ENCODE assay signal across 16 mouse cellular contexts in the genomic region with DNA sequence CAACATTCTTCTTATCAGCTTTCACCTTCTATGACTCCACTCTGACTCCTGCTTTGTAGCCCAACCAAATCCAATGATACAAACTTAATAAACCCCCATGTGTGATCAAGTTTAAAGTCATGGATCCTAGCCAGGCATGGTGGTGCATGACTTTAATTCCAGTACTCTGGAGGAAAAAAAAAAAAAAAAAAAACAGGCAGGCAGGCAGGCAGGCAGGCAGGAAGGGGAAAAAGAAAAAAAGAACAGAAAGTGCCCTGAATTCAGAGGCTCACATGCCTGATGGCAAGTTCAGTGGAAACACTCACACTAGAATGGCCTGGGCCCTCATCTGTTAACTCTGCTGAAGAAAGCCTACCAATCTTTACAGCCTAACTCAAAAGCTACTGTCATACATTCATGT. TPM values are rescaled to one million over a fixed set of nuclear protein-coding genes. Genes with fewer than 3 reads are reported as not detected.
DNase-seq lines count a peak whose midpoint lies in the region; ATAC-seq and TF ChIP-seq lines count a peak whose summit lies in the region.
"Had no signal": no experiment of that assay in that cellular context is flagged by ENCODE, and none has a peak within 500 bp of the region (broad histone marks: within the 10 kb centered on the region; RNA-seq: fewer than 3 reads in every experiment).

No protein-coding gene starts in this region.

- TF ChIP-seq CTCF in G1E (IDR thresholded peaks at IDR 0.05; ENCODE audit: low read depth, low read length), result no peak
- TF ChIP-seq CTCF in liver, postnatal 0 days (IDR thresholded peaks at IDR 0.05; ENCODE audit: low read depth), result no peak

- H3K9me3 ChIP-seq in intestine, embryonic 14.5 days (ENCODE audit: control insufficient read depth, low read length), result no peaks in the 10 kb centered on the region
- H3K9me3 ChIP-seq in intestine, embryonic 15.5 days, result no peaks in the 10 kb centered on the region
- H3K9me3 ChIP-seq in G1E (replicated peaks), result no peaks in the 10 kb centered on the region
- no peaks in the 10 kb centered on the region for H3K9me3 ChIP-seq in liver, postnatal 0 days (ENCODE audit: low read length)

- no peak overlapping the region for H3K27ac ChIP-seq in intestine, embryonic 14.5 days (ENCODE audit: low read depth)
- H3K27ac ChIP-seq in intestine, embryonic 15.5 days, result no peak overlapping the region
- H3K27ac ChIP-seq in brown adipose tissue, adult 24 weeks (replicated peaks; ENCODE audit: low read depth, low read length), result peak overlapping the region; percentile 36; the same call in 1 of the 2 replicates
- peak overlapping the region; percentile 80 for H3K27ac ChIP-seq in liver, postnatal 0 days (ENCODE audit: low read depth)

- H3K9ac ChIP-seq in intestine, embryonic 14.5 days (ENCODE audit: low read length), result no peak overlapping the region
- H3K9ac ChIP-seq in intestine, embryonic 15.5 days, result no peak overlapping the region
- no peak overlapping the region for H3K9ac ChIP-seq in liver, postnatal 0 days (replicated peaks)
- H3K9ac ChIP-seq: forebrain, postnatal 0 days; lung, embryonic 14.5 days had no signal

- H3K4me1 ChIP-seq in intestine, embryonic 14.5 days (replicated peaks; ENCODE audit: control insufficient read depth, insufficient read depth, low read length), result no peaks in the 10 kb centered on the region
- no peaks in the 10 kb centered on the region for H3K4me1 ChIP-seq in intestine, embryonic 15.5 days (replicated peaks)
- H3K4me1 ChIP-seq in G1E (ENCODE audit: insufficient read depth, low read depth, low read length), result peaks cover 74% of the 10 kb centered on the region
- H3K4me1 ChIP-seq in brown adipose tissue, adult 24 weeks (ENCODE audit: control insufficient read depth, insufficient read depth, insufficient read length, low read length), result no peaks in the 10 kb centered on the region
- peaks cover 39% of the 10 kb centered on the region for H3K4me1 ChIP-seq in liver, postnatal 0 days (ENCODE audit: insufficient read depth)

- no peaks in the 10 kb centered on the region for H3K27me3 ChIP-seq in intestine, embryonic 14.5 days (replicated peaks; ENCODE audit: control insufficient read depth, insufficient read depth, low read length)
- no peaks in the 10 kb centered on the region for H3K27me3 ChIP-seq in intestine, embryonic 15.5 days (replicated peaks)
- no peaks in the 10 kb centered on the region for H3K27me3 ChIP-seq in G1E (ENCODE audit: insufficient read depth, low read length)
- H3K27me3 ChIP-seq in liver, postnatal 0 days (ENCODE audit: insufficient read depth, low read length), result no peaks in the 10 kb centered on the region

- no peak for ATAC-seq in intestine, embryonic 14.5 days (replicated peaks; ENCODE audit: low FRiP score, low TSS enrichment, low read depth)
- no peak for ATAC-seq in intestine, embryonic 15.5 days
- ATAC-seq in G1E (ENCODE audit: extremely low read depth, insufficient number of reproducible peaks, low FRiP score, poor library complexity, severe bottlenecking), result no peak
- no peak for ATAC-seq in liver, postnatal 0 days
- ATAC-seq: forebrain, postnatal 0 days had no signal

- no peak overlapping the region for H3K4me2 ChIP-seq in intestine, embryonic 14.5 days (ENCODE audit: low read length)
- H3K4me2 ChIP-seq in intestine, embryonic 15.5 days (replicated peaks), result no peak overlapping the region
- H3K4me2 ChIP-seq in liver, postnatal 0 days (ENCODE audit: low read depth, low read length), result no peak overlapping the region; the same call in 1 of the 2 replicates
- H3K4me2 ChIP-seq: lung, embryonic 14.5 days; midbrain, embryonic 11.5 days had no signal

- no peak overlapping the region for H3K4me3 ChIP-seq in intestine, embryonic 14.5 days (ENCODE audit: low read depth, low read length)
- no peak overlapping the region for H3K4me3 ChIP-seq in intestine, embryonic 15.5 days (replicated peaks)
- peak overlapping the region; percentile 40; the same call in 1 of the 2 replicates for H3K4me3 ChIP-seq in G1E (ENCODE audit: low read depth, low read length)
- H3K4me3 ChIP-seq in brown adipose tissue, adult 24 weeks (ENCODE audit: insufficient read depth, low read depth, low read length), result no peak overlapping the region
- H3K4me3 ChIP-seq in liver, postnatal 0 days (ENCODE audit: low read depth, low read length), result no peak overlapping the region

- H3K36me3 ChIP-seq in intestine, embryonic 14.5 days (ENCODE audit: control insufficient read depth, insufficient read depth, low read length), result no peaks in the 10 kb centered on the region
- no peaks in the 10 kb centered on the region for H3K36me3 ChIP-seq in intestine, embryonic 15.5 days
- H3K36me3 ChIP-seq in G1E (replicated peaks), result peaks cover 16% of the 10 kb centered on the region
- H3K36me3 ChIP-seq in liver, postnatal 0 days (replicated peaks; ENCODE audit: insufficient read depth, low read length), result no peaks in the 10 kb centered on the region; the same call in 1 of the 2 replicates

- DNase-seq in intestine, embryonic 14.5 days (ENCODE audit: low spot score), result peak; percentile 24
- DNase-seq in G1E (ENCODE audit: low spot score), result no peak
- no peak for DNase-seq in liver, postnatal 0 days
- no peak for DNase-seq in layer of hippocampus, adult 18-20 months (ENCODE audit: low spot score in 2 of 2)
- DNase-seq in gastrocnemius, adult 18-20 months (ENCODE audit: low spot score), result no peak
- DNase-seq: adrenal gland, postnatal 36 days; cerebellum, adult 8-10 months; forebrain, postnatal 0 days; kidney, adult 9 months; kidney, postnatal 25 days; lung, embryonic 14.5 days; retina, postnatal 1 day; right cerebral cortex, postnatal 4 days had no signal

- TF ChIP-seq EP300 in liver, postnatal 0 days (IDR thresholded peaks at IDR 0.05; ENCODE audit: low read depth), result no peak

RNA-seq across cellular contexts. Expression of gene Slc16a10, which starts 12.9 kb away (rescaled TPM):
- 26.2 and 26.6 TPM in 2 replicates for polyA plus RNA-seq in intestine, embryonic 14.5 days (2014; fragmentation: Nextera tagmentation; extraction: Ambion mirVana)
- polyA plus RNA-seq in intestine, embryonic 15.5 days (2015; fragmentation: Nextera tagmentation; extraction: Ambion mirVana), result 36.1 and 37.4 TPM in 2 replicates
- total RNA-seq in G1E (2014; fragmentation: Nextera tagmentation) (22.4 and 117 TPM in 2 replicates), G1E (2017) (16.9 and 18.8 TPM in 2 replicates)
- polyA plus RNA-seq in G1E (2012), result 5.7 and 7.2 TPM in 2 replicates
- 15.4 and 16.1 TPM in 2 replicates for polyA plus RNA-seq in brown adipose tissue, adult 24 weeks (2012; ENCODE audit: insufficient read depth, insufficient read length, missing spikeins)
- polyA plus RNA-seq in liver, postnatal 0 days (2015; fragmentation: Nextera tagmentation; extraction: Ambion mirVana), result 20.2 and 22.1 TPM in 2 replicates
- 1 to 10 TPM; 3.9 to 4.1 TPM for total RNA-seq in layer of hippocampus, adult 18-20 months (2021)
- 10 to 100 TPM; 44.1 to 46.2 TPM for total RNA-seq in gastrocnemius, adult 18-20 months (2021)

Comparison
In these comparisons a context has a peak if more than half of its experiments do, and no peak if none do; other contexts are left out.
1. H3K27ac ChIP-seq: peak in brown adipose tissue, adult 24 weeks (single experiment) and liver, postnatal 0 days (single experiment); none in intestine, embryonic 14.5 days (single experiment) and intestine, embryonic 15.5 days (single experiment).